Comparison of ENCODE assay signal across 10 mouse cellular contexts in genomic region chr16:31917776-31918175, GRCm38 (mm10). TPM values are rescaled to one million over a fixed set of nuclear protein-coding genes. Genes with fewer than 3 reads are reported as not detected.
DNase-seq lines count a peak whose midpoint lies in the region; ATAC-seq and TF ChIP-seq lines count a peak whose summit lies in the region.
"Had no signal": no experiment of that assay in that cellular context is flagged by ENCODE, and none has a peak within 500 bp of the region (broad histone marks: within the 10 kb centered on the region; RNA-seq: fewer than 3 reads in every experiment).

No protein-coding gene starts in this region.

- H3K36me3 ChIP-seq in lung, embryonic 14.5 days (ENCODE audit: insufficient read depth), result no peaks in the 10 kb centered on the region
- no peaks in the 10 kb centered on the region for H3K36me3 ChIP-seq in kidney, postnatal 0 days (ENCODE audit: insufficient read depth, low read length)
- no peaks in the 10 kb centered on the region for H3K36me3 ChIP-seq in neural tube, embryonic 14.5 days (ENCODE audit: control insufficient read depth, insufficient read depth, low read length)
- H3K36me3 ChIP-seq: heart, embryonic 15.5 days had no signal

- WGBS in lung, embryonic 14.5 days, result 42% methylated on average over 11 of the region's 11 CpGs
- WGBS in lung, adult 2 months, result 62% methylated on average over 11 of the region's 11 CpGs
- 54% methylated on average over 11 of the region's 11 CpGs for WGBS in kidney, postnatal 0 days
- 78% methylated on average over 11 of the region's 11 CpGs for WGBS in neural tube, embryonic 14.5 days

- H3K4me3 ChIP-seq in lung, embryonic 14.5 days (ENCODE audit: low read depth, low read length), result 0 out of 2 replicates have a peak overlapping the region, but pooled peaks have one; percentile 11
- no peak overlapping the region for H3K4me3 ChIP-seq in lung, adult 2 months (replicated peaks; ENCODE audit: extremely low read depth, low read depth, low read length)
- no peak overlapping the region for H3K4me3 ChIP-seq in kidney, postnatal 0 days (replicated peaks; ENCODE audit: low read depth, low read length)
- no peak overlapping the region for H3K4me3 ChIP-seq in neural tube, embryonic 14.5 days (ENCODE audit: low read depth, low read length)

- peak overlapping the region; percentile 49 for H3K4me2 ChIP-seq in lung, embryonic 14.5 days
- peak overlapping the region; percentile 44 for H3K4me2 ChIP-seq in kidney, postnatal 0 days (ENCODE audit: low read length)
- no peak overlapping the region for H3K4me2 ChIP-seq in neural tube, embryonic 14.5 days (ENCODE audit: low read depth, low read length)

- no peak for TF ChIP-seq POLR2A in lung, adult 2 months (IDR thresholded peaks at IDR 0.05; ENCODE audit: borderline replicate concordance, extremely low read depth, low read depth, low read length)

- no peak for TF ChIP-seq CTCF in lung, embryonic 14.5 days (IDR thresholded peaks at IDR 0.05; ENCODE audit: low read depth)
- no peak for TF ChIP-seq CTCF in lung, adult 2 months (IDR thresholded peaks at IDR 0.05; ENCODE audit: insufficient read depth, low read length)
- TF ChIP-seq CTCF in kidney, postnatal 0 days (IDR thresholded peaks at IDR 0.05; ENCODE audit: low read depth), result no peak

- H3K27ac ChIP-seq in lung, embryonic 14.5 days (ENCODE audit: low read depth), result no peak overlapping the region
- H3K27ac ChIP-seq in kidney, postnatal 0 days, result no peak overlapping the region
- no peak overlapping the region for H3K27ac ChIP-seq in neural tube, embryonic 14.5 days (ENCODE audit: low read depth, low read length)
- H3K27ac ChIP-seq: heart, embryonic 15.5 days had no signal

- H3K9ac ChIP-seq in lung, embryonic 14.5 days, result no peak overlapping the region; the same call in 1 of the 2 replicates
- H3K9ac ChIP-seq in kidney, postnatal 0 days (ENCODE audit: low read depth, low read length), result no peak overlapping the region
- H3K9ac ChIP-seq in neural tube, embryonic 14.5 days (replicated peaks; ENCODE audit: low read depth, low read length), result 0 out of 2 replicates have a peak overlapping the region, but pooled peaks have one; percentile 37

- no peaks in the 10 kb centered on the region for H3K27me3 ChIP-seq in lung, embryonic 14.5 days (ENCODE audit: insufficient read depth, low read length)
- no peaks in the 10 kb centered on the region for H3K27me3 ChIP-seq in kidney, postnatal 0 days (ENCODE audit: insufficient read depth, low read length)
- no peaks in the 10 kb centered on the region for H3K27me3 ChIP-seq in neural tube, embryonic 14.5 days (ENCODE audit: control insufficient read depth, insufficient read depth, low read length)
- H3K27me3 ChIP-seq: heart, embryonic 15.5 days had no signal

- no peaks in the 10 kb centered on the region for H3K9me3 ChIP-seq in lung, embryonic 14.5 days (ENCODE audit: low read depth, low read length)
- no peaks in the 10 kb centered on the region for H3K9me3 ChIP-seq in kidney, postnatal 0 days (replicated peaks; ENCODE audit: low read length)
- H3K9me3 ChIP-seq in neural tube, embryonic 14.5 days (ENCODE audit: control insufficient read depth, low read length), result no peaks in the 10 kb centered on the region
- H3K9me3 ChIP-seq: heart, embryonic 15.5 days had no signal

- peak; percentile 45; the same call in 1 of the 2 replicates for ATAC-seq in cerebellum, adult (ENCODE audit: insufficient number of reproducible peaks, low FRiP score, low TSS enrichment)
- no peak for ATAC-seq in lung, embryonic 14.5 days (ENCODE audit: insufficient read depth)
- ATAC-seq in kidney, postnatal 0 days (replicated peaks; ENCODE audit: low FRiP score, low read depth), result peak; percentile 63; the same call in 1 of the 2 replicates
- ATAC-seq in neural tube, embryonic 14.5 days (ENCODE audit: low read depth), result no peak

- no peaks in the 10 kb centered on the region for H3K4me1 ChIP-seq in lung, embryonic 14.5 days (ENCODE audit: insufficient read depth)
- no peaks in the 10 kb centered on the region for H3K4me1 ChIP-seq in lung, adult 2 months (ENCODE audit: control insufficient read depth, insufficient read depth, low read length)
- no peaks in the 10 kb centered on the region for H3K4me1 ChIP-seq in kidney, postnatal 0 days (replicated peaks; ENCODE audit: insufficient read depth, low read length)
- H3K4me1 ChIP-seq in neural tube, embryonic 14.5 days (ENCODE audit: control insufficient read depth, insufficient read depth, low read length), result no peaks in the 10 kb centered on the region

- intact Hi-C loops in gastrocnemius, postnatal 36 days (cut with DNase I), result loop anchor here (1.0 to 5.0 kb wide), 3 partner anchors 38 to 455 kb away; no protein-coding TSS in a partner anchor

- DNase-seq in cerebellum, postnatal 10 days, result no peak
- DNase-seq in lung, embryonic 14.5 days, result no peak
- no peak for DNase-seq in lung, adult 2 months
- DNase-seq in kidney, postnatal 0 days (ENCODE audit: low spot score), result peak; percentile 16
- no peak for DNase-seq in gastrocnemius, postnatal 36 days
- no peak for DNase-seq in MN1 (ENCODE audit: low spot score)

RNA-seq across cellular contexts. Expression of gene Pigz, which starts 15.9 kb away (rescaled TPM):
- polyA plus RNA-seq in lung, embryonic 14.5 days (2014; fragmentation: Nextera tagmentation; extraction: Ambion mirVana), result 0.42 and 0.43 TPM in 2 replicates
- 4.8 and 5.5 TPM in 2 replicates for polyA plus RNA-seq in lung, adult 2 months (2012; rRNA removed)
- 1.8 and 2.2 TPM in 2 replicates for polyA plus RNA-seq in kidney, postnatal 0 days (2015; fragmentation: Nextera tagmentation; extraction: Ambion mirVana)
- 3.9 and 5.0 TPM in 2 replicates for polyA plus RNA-seq in neural tube, embryonic 14.5 days (2014; fragmentation: Nextera tagmentation; extraction: Ambion mirVana)
- total RNA-seq in gastrocnemius, postnatal 36 days (2021), result under 1 TPM; 0.37 to 0.94 TPM
- total RNA-seq: megakaryocyte, adult 5-6 weeks had no signal

RNA-seq across cellular contexts. Expression of gene 0610012G03Rik, which starts 30.5 kb away (rescaled TPM):
- 80.1 and 80.5 TPM in 2 replicates for polyA plus RNA-seq in lung, embryonic 14.5 days (2014; fragmentation: Nextera tagmentation; extraction: Ambion mirVana)
- 49.6 and 74.2 TPM in 2 replicates for polyA plus RNA-seq in lung, adult 2 months (2012; rRNA removed)
- polyA plus RNA-seq in kidney, postnatal 0 days (2015; fragmentation: Nextera tagmentation; extraction: Ambion mirVana), result 137 and 140 TPM in 2 replicates
- 115 and 124 TPM in 2 replicates for polyA plus RNA-seq in neural tube, embryonic 14.5 days (2014; fragmentation: Nextera tagmentation; extraction: Ambion mirVana)
- total RNA-seq in gastrocnemius, postnatal 36 days (2021), result 10 to 100 TPM; 50.3 to 55.0 TPM

RNA-seq across cellular contexts. Expression of gene Ncbp2, which starts 30.5 kb away (rescaled TPM):
- polyA plus RNA-seq in lung, embryonic 14.5 days (2014; fragmentation: Nextera tagmentation; extraction: Ambion mirVana), result 115 and 117 TPM in 2 replicates
- 6.6 and 26.5 TPM in 2 replicates for polyA plus RNA-seq in lung, adult 2 months (2012; rRNA removed)
- polyA plus RNA-seq in kidney, postnatal 0 days (2015; fragmentation: Nextera tagmentation; extraction: Ambion mirVana), result 79.1 and 82.4 TPM in 2 replicates
- 92.0 and 92.9 TPM in 2 replicates for polyA plus RNA-seq in neural tube, embryonic 14.5 days (2014; fragmentation: Nextera tagmentation; extraction: Ambion mirVana)
- 10 to 100 TPM; 11.3 to 11.9 TPM for total RNA-seq in gastrocnemius, postnatal 36 days (2021)

RNA-seq across cellular contexts. Expression of gene Meltf, which starts 39.2 kb away (rescaled TPM):
- polyA plus RNA-seq in lung, embryonic 14.5 days (2014; fragmentation: Nextera tagmentation; extraction: Ambion mirVana), result 0.08 TPM in 1 of 2 replicates, not detected in the other
- polyA plus RNA-seq in lung, adult 2 months (2012; rRNA removed), result 0.09 and 0.28 TPM in 2 replicates
- polyA plus RNA-seq in kidney, postnatal 0 days (2015; fragmentation: Nextera tagmentation; extraction: Ambion mirVana), result 0.98 and 1.0 TPM in 2 replicates
- polyA plus RNA-seq in neural tube, embryonic 14.5 days (2014; fragmentation: Nextera tagmentation; extraction: Ambion mirVana), result 0.12 TPM in 2 replicates
- total RNA-seq in gastrocnemius, postnatal 36 days (2021), result not detected
- total RNA-seq: megakaryocyte, adult 5-6 weeks had no signal

Comparison
In these comparisons a context has a peak if more than half of its experiments do, and no peak if none do; other contexts are left out.
1. ATAC-seq: peak in cerebellum, adult (single experiment) and kidney, postnatal 0 days (single experiment); none in lung, embryonic 14.5 days (single experiment) and neural tube, embryonic 14.5 days (single experiment).